Mouse (Mus musculus): ENCODE data around the gene Psd. TPM values are rescaled to one million over a fixed set of nuclear protein-coding genes. Genes with fewer than 3 reads are reported as not detected.

The Psd gene
- 100 to 1,000 TPM; 731 to 733 TPM for total RNA-seq (2021)

- DNase-seq = peak; percentile 67 to 74
Measured at GRCm38 (mm10) chr19:46326756-46327305, at the start of gene Psd. Gene Psd, minus strand, starts transcription at chr19:46327156.

DNA sequence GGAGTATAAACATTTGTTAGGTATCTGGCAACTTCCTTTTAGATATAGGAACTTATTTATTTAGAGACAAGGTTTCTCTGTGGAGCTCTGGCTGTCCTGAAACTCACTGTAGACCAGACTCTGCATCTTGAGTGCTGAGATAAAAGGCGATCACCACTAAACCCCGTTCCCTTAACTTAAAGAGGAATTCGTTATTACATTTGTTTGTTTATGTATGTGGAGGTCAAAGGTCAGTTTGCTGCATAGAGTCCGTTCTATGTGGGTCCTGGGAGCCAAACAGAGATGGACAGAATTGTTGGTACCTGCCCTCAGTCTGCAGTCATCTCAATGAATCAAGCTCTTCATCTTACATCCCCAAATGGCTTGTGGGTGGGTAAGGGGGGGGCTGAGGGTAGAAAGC lies 48.9 kb upstream of the Psd start:
- DNase-seq = no peak

GRCm38 (mm10) chr19:46375489-46375888 lies 48.5 kb upstream of the Psd start:
- DNase-seq = peak; percentile 46 to 56

DNA sequence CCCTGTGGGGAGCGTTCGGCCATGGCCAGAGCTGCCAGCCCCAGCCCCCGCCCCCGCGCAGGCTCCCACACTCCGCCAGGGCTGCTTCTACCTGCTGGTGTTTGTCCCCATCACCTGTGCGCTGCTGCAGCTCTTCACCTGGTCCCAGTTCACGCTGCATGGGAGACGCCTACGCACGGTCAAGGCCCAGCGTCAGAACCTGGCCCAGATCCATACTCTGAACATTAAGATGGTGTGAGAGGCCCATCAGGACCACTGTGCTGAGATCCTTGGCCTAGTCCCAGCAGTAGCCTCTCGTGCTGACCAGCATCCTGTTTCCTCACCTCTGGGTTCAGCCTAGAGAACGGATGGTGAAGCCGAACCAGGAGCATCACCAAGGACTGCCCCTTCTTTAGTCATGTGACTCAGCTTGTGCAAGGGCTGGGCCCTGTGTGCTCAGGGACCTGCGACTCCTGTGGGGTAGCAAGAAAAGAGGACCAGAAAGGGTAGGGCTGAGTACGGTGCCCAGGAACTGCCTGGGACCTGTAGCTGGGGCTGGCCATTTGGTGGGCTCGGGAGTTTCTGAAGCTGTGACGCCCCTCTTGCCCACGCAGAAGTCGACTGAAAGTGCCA lies 47.6 kb upstream of the Psd start:
- no peak for DNase-seq

- peak in 1 of 2 experiments; percentile 50 for DNase-seq
Measured at GRCm38 (mm10) chr19:46369204-46369603, 42.2 kb upstream of the Psd start.

DNA sequence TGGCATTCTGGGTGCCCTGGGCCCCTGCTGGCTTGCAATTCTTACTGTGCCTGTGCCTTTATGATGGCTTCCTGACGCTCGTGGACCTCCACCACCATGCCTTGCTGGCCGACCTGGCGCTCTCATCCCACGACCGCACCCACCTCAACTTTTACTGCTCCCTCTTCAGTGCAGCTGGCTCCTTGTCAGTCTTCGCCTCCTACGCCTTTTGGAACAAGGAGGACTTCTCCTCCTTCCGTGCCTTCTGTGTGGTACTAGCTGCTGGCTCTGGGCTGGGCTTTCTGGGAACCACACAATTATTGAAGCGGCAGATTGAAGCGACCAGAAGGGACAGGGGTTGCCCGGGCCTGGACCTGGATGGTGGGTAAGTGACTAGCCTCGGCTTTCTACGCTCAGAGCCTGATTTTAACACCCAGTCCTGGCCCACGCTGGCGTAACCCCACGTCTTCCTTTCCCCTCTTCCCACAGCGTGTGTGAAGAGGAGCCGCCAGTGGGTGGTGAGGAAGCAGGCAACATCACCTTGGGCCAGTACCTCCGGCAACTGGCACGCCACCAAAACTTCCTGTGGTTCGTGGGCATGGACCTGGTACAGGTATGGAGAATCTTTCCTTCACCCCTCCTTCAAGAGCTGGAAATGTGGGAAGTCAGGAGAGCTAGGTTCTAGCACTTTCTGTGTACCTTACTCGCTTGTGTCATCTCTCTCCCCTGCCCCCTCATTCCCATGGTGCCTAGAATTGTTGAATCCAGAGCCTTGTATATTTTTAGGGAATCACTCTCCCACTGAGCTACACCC lies 41.0 kb upstream of the Psd start:
- DNase-seq = peak in 1 of 2 experiments; percentile 23

DNA sequence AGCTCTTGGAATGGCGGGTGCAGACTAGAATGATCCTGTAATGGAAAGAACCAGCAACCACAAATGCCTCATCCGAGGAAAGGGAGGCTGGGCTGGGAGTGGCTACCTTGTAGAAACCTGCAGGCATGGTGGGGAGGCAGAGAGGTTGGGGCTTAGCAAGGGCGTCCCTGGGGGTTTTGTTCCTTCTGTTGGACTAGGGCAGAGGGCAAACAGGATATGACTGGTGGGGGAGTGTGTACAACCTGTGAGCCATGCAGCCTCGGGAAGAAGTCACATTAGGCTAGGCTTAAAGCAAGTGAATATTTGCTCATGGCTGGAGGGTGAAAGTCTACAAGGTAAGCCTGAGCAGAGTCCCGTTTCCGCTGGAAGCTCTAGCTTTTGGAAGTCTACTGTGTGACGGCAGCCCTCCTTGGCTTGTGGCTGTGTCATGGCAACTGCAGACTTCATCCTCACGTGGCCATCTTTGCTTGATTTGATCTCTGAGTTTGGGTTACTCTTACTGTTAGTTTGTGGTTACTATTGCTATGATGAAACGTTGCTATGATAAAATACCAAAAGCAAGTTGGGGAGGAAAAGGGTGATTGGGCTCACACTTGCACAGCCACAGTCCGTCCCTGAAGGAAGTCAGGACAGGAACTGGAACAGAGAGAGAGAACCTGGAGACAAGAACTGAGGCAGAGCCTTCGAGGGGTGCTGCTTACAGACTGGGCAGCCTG lies 36.5 kb upstream of the Psd start:
- no peak for DNase-seq

GRCm38 (mm10) chr19:46362104-46362503 lies 35.1 kb upstream of the Psd start:
- no peak for DNase-seq

DNA sequence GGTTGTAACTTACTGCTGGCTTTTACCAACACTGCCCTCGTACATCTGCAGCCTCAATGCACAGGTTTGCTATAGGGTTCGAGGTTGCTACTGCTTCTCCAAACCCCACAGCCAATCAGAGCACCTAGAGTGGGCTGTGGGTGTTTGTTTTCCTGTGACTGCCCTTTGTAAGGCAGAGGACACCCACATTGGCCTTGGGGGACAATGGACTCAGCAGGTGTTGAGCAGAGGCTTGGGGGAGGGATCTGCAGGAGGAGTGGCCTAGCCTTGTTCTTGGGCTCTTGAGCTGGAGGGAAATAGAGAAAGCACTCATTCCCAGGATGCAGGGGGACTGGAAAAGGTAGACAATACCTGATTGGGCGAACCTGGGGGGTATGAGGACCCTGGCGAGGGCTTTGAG lies 31.4 kb upstream of the Psd start:
- DNase-seq = no peak

DNA sequence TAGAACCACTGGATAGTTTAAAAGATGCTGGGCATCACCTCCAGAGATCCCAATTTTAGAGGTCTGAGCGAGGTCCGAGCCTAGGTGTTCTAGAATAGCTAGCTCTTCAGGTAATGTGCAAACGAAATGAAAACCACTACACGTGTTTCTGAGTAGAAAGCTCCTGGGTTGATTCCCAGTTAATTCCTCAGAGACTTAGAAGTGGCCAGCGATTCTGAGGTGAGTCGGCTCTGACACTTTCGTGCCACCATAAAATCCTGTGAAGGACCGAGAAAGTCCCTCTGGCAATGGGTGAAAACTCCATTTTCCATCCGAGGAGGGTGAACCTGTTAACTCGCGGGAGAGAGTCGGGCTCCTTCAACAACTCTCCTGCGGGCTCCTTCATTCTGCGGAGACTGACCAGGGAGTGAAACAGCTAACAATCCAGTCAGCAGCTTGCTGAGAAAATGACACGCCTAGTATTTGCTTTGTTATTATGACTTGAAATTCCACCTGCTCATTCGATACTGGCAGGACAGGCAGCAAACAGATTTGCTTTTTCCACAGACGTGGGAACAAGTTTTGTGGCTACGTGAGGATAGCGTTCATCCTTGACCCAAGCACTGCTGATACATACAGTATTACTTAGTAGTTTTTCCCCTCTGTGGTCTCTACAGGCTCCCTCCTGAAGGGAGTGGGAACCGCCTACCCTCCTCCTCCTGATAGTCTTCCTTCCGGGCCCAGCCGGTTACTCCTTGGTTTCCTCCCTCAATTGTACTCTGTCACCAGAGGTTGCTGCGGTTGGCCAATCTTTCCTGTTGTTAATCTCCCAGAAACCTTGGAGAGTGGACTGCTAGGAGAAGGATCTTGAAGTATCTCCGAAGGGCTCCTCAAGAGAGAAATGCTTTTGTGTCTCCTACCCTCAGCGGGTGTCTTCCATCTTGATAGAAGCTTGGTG lies 30.7 kb upstream of the Psd start:
- no peak for DNase-seq

DNA sequence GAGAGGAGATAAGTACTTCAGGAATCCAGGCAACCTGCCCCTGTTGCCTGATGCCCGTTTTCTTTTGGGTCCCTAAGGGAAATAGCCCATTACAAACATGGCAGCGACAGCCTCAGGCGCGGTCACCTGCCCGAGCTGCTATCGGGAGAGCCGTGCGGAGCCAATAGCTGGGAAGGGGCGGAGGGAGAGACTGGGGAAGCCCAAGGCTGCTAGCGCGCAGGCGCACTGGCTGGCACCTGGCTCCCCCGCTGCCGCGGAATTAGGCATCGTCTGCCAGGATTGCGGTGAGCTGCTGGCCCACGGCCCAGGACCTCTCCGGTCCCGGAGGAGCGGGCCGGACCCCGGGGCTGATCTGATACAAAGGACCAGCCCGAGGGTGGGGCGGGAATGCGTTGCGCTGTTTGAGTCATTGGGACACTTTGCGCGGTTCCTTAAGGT lies 29.8 kb upstream of the Psd start:
- peak; percentile 88 to 90 for DNase-seq

DNA sequence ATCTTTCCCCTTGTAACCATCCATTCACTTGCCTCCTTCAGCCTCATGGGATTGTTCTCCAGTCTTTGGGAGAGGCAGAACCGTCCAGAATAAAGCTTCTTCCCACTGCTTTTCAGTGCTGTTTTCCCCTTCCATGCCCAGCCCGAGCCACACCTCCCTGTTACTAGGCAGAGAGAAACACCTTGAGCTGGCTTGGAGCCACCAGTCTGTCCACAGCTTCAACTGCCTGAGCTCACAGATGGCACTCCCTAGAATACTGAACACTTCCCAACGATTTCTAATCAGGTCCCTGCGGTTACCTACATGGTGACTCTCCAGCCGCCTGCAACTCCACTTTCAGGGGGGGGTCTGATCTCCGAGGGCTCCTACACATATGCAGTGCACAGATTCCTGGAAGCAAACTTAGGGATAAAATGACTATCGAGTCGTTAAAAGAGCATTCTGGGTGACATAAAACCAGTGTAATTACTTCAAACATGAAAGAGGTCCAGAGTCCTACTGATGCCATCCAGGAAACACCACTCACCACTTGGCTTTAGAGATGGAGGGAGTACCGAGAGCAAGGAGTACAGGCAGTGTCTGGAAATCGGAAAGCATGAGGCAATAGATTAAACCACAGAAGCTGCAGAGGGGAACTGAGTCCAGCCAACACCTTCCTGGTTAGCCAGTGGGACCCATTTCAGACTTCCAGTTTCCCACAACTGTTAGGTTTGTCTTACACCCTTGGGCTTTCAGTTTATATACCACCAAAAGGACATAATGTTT lies 23.4 kb upstream of the Psd start, which contains the start of gene 2310034G01Rik:
Gene 2310034G01Rik (minus strand): TSS at position 135 of the 765 bp plus-strand sequence.
- no peak for DNase-seq

DNA sequence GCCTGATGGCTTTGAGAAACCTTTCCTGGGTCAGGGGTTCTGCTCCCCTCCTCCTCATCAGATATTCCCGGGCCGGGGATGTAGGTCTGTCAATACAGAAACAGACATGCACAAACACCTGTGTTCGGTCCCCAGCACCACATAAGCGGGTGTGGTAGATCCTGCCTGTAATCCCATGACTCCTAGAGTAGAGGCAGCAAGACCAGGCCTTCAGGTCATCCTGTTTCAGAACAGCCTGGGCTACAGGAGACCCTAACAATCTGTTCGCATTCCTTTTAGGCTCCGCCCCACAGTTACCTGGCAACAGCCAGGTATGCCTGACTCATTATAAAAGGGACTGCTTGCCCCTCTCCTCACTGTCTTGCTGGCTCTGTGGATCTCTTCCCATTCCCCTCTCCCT lies 22.6 kb upstream of the Psd start:
- DNase-seq = no peak

DNA sequence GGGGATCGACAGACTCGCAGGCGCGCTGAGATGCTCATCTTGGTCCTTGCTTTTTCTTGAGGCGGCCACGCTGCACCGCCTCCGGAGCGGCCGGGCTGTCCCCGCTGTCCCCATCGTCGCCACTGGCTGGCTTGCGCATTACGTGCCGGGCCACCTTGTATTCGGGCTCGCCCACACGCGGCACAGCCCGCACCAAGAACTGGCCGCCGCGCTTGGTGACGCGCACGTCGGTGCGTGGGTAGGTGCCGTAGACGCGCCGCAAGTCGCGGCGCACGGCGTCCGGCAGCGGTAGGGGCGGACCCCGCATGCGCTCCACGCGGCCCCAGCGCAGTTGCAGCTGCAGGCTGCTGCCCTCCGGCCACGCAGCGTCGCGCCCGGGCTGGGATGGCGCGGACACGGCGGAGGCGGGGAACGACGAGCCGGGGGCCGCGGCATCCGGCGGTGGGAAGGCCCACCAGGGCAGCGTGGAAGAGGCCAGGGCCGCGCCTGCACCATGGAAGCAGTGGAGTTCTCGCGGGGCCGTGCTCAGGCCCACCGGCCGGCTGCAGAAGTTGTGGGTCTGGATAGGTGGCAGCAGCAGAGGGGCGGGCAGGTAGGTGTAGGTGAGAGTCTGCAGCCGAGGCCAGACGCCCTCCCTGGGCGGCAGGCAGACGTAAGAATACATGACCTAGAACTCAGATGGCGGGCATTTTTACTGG lies 22.0 kb upstream of the Psd start:
- DNase-seq = peak; percentile 87 to 89

GRCm38 (mm10) chr19:46347936-46348668 lies 21.1 kb upstream of the Psd start:
- no peak for DNase-seq

GRCm38 (mm10) chr19:46347146-46347545 lies 20.2 kb upstream of the Psd start:
- DNase-seq = no peak

DNA sequence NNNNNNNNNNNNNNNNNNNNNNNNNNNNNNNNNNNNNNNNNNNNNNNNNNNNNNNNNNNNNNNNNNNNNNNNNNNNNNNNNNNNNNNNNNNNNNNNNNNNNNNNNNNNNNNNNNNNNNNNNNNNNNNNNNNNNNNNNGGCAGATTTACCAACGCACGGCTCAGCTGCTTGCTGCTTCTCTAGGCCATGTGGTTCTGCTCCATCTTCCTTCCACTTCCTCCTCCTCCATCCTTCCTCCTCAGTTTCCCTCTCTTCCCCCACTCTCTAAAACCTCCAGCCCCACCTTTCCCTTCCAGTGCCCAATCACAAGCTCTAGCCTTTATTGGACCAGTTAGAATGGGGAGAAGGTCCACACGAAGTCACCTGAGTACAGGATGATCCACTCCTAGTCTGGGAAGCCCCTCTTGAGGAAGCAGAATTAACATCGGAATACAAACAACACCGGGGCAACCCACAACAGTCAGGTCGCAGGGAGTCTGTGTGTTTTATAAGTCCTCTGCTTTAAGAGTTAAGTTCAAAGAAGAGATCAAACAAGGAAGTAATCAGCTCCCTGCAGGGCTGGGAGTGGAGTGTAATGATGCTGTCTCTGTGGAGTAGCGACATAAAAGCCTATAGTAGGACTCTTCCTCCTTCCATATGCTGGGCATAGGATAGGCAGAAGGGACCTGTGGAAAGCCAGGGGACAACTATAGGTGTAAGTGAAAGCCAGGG lies 17.9 kb upstream of the Psd start:
- DNase-seq = no peak

- peak in 1 of 2 experiments; percentile 34 for DNase-seq
Measured at GRCm38 (mm10) chr19:46339287-46339971, 12.5 kb upstream of the Psd start.

Measured in layer of hippocampus, postnatal 36 days (tissue).